Mouse (Mus musculus): ENCODE data around the gene Nol12. TPM values are rescaled to one million over a fixed set of nuclear protein-coding genes. Genes with fewer than 3 reads are reported as not detected.

Nol12 gene
- polyA plus RNA-seq, 2 experiments from 2014 or later: 44.5 to 46.9 TPM

DNA sequence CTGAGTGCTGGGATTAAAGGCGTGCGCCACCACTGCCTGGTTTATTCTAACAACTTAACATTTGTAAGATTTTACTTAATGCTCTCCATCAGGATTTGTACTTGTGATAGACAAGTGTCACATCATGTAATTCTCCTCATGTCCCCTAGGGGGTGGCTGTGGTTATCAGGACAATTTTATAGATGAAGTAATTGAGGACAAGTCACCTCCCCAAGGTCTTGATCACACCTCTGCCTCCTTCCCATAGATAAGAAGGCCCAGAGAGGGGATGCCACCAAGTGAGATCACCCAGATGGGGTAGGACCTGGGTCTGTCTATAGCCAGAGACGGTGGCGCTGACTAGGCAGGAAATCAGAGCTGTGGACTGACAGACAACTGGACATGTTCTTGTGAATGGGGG is 21.6 kb downstream of the Nol12 start:
- ATAC-seq: no peak

DNA sequence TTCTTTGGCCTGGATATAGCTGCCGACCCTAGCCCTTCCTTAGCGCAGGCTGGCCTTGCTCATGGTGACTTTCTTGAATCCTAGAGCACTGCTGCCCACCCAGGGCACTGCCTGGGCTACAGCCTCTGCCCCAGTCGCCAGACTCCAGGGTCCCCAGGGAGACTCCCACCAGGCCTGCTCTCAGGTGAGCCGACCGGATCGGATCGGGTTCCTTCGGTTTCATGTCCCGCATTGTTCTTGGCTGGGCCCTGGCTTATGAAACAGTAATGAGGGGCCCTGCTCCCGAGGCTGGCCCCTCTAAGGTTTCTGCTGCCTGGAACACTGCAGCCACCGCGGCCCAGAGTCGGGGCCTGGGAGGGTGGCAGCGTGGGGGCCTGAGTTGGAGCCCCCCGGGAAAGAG is 22.3 kb downstream of the Nol12 start:
- no peak for ATAC-seq

GRCm38 (mm10) chr15:78959537-78959936 is 24.8 kb downstream of the Nol12 start:
- ATAC-seq: no peak

DNA sequence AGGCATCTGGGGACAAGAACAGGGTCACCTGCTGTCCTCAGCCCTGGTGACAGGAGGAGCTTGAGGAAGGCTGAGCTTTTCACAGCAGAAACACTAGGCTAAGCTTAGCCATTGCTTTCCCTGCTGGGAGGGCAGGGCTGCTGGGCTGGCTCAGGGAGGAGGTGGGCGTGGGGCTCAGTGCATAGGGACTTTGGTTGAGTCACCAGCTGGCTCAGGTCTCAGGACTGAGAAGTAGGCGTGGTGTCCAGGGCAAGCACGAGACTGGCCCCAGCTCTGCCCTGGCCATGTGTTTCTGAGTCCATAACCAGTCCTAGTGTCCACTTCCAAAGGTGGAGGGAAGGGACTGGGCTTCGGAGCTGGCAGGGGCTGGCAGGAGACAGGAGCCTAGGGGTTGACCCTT is 25.4 kb downstream of the Nol12 start:
- ATAC-seq: no peak

- ATAC-seq: no peak
Observed at GRCm38 (mm10) chr15:78962885-78963284, 28.2 kb downstream of the Nol12 start.

DNA sequence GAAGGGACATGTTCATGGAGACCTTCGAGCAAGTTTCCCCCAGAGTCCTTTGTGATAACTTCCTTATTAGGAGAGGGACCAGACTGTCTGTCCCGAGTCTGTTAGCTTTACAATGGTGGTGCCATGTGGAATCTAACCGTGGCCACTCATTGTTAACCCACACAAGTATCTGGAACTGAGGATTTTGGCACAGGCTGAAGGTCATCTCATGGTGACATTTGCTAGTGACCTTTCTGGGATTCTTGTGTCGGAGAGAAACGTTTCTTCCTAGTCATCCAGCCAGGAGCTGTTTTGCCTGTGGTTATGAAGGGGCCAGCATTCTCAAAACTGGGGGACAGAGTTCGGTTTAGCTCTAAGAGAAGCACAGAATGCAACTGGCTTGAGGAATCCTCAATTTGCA is 36.9 kb downstream of the Nol12 start:
- ATAC-seq: no peak

- no peak for ATAC-seq
Observed at GRCm38 (mm10) chr15:78973950-78974349, 39.2 kb downstream of the Nol12 start.

GRCm38 (mm10) chr15:78977676-78978159 is 43.0 kb downstream of the Nol12 start:
- no peak for ATAC-seq

DNA sequence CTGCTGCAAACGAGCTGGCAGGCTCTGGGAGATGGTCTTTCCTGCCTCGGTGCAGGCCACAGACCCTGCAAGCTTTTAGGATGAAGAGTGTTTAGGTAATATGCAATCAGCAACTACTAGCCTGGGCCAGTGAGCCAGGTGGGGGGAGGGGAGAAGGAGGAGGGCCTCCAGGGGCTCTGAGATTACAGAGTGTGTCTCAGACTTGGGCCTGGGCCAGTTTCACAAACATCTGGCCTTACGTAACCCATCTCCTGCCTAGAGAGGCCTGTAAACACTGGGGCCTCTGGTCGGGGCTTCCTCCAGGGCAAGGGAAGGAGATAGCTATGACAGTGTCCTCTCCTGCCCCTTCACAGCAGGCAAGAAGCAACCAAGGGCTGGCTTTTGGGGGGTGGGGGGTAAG is 44.1 kb downstream of the Nol12 start:
- no peak for ATAC-seq

DNA sequence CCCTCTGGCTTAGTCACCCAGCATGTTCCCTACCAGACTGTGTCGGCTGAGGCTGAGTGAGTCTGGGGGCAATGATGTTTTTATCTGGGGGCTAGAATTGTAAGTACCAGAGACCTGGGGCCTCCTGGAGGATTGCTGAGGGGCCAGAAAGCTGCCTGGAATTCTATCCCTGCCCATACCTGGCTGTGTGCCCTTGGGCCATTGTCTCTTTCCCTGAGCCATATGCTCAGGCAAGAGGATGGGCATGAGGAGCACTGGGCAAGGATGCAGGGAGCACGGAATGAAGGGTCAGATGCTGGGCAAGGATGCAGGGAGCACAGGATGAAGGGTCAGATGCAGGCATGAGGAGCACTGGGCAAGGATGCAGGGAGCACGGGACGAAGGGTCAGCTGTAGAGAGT is 45.4 kb downstream of the Nol12 start:
- no peak for ATAC-seq

DNA sequence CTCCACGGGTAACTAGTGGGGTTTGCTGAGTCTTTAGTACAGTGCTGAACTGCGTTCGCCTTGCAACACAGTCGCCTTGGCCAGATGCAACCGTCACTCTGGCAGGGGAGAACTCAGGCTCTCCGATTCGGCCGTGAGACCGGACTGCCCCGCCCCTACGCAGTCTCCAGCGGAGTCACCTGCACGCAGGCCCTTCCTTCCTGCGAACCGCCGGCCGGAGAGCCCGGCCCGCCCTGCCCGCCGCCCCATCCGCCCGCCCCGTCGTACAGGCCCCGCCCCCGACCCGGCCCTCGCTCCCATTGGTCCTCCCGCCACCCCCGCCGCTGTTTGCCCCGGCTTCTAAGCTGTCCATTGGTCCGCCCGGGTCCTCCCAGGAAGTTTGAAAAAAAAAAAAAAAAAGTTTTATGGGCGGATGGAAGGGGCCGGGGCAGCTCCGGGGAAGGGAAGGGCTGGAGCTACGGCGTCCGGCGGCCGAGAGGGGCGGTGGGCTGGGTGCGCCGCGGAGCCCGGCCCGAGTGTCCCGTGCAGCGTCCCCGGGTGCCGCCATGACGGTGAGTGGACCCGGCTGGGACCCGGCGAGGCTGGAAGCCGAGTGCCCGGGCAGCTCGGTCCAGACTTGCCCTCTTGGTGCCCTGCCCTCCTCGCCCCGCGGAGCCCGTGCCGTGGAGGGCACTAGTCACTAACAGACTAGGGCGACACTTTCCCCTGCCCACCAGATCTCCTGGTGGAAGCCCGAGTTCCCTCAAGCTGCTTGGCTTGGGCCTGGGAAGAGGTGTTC is 48.1 kb downstream of the Nol12 start:
- ATAC-seq: peak; percentile 76

DNA sequence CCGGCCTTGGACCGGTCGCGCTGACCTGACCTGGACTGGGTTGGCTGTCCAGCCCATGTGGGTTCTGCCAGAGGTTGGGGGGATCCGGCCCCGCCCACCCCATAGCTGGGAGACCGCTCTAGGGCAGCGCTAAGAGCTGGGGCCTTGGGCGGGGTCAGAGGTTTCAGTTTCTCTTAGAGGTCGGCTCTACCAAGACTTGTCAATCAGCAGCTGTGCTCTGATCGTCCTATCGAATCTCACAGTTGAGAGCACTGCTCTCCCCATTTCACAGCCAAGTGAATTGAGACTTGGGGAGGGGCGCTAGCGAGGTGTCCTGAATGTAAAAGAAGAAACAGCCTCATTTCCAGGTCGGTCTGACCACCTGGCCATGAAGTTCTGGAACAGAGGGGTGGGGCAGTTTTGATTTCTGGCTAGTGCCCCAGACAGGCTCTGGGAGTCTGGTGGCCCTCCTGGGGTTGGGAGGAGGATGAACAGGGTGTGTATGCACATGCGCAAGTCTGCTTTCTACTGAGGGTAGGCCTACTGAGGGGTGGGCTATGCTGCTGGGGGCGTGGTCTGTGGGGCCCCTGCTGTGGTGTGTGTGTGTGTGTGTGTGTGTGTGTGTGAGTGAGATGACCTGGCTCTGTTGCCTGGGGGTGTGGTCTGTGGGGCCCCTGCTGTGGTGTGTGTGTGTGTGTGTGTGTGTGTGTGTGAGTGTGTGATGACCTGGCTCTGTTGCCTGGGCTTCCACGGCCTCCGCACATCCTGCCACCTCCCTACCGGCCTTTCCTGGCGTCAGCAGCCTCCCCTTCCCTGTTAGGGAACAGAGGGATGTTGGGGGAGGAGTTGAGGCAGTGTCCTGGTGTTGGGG is 48.9 kb downstream of the Nol12 start:
- ATAC-seq: peak; percentile 78

GRCm38 (mm10) chr15:78984286-78984778 is 49.6 kb downstream of the Nol12 start:
- no peak for ATAC-seq

DNA sequence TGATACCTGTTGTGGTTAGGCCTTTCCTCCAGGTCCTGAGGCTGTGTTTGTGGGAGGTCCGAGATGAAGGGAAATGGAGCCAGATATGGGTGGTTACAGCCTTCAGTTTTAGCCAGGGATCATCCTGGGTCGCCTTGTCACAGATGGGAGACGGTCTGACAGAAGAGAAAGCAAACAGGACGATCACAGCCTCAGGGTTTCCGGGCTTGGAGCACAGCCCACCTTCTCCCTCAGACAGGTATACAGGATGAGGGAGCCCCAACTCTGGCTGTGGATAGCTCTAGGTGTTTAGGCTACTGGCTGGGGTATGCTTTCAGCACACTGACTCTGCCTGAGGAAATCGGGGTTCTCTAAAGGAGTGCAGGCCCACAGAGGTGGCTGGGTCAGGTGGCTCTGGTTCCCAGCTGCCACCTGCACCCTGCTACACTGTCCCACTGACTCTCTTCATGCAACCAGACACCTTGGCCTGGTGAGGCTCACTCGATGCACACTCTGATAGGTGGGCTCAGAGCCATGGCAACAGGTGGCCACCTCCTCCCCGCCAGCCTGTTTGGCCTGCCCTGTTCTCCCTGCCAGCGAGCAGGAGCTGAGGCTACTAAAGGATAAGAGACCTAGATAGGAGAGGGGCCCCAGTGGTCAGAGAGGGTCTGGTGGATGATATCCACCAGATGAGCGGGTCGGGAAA is 51.9 kb downstream of the Nol12 start:
- ATAC-seq: no peak

DNA sequence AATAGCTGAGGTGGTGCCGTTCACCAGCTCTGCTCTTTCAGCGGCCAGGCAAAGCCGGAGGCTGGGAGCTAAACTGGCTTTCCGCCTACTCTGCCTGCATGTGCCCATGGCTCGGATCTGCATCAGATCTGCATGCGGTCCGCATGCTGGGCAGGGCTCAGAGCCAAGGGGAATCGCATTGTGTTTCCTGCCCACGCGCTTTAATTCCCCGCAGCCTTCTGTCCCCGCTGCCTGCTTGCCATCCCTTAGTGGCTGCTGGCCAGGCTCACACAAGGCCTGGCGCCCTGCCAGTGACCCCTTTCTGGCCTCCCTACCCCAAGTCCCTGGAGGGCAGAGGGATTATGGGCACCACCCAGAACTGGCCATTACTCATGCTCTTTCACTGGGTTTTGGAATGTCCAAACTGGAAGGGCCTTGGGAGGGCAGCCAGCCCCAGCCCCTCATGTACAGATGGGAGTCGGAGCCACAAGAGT is 53.8 kb downstream of the Nol12 start:
- ATAC-seq: no peak

DNA sequence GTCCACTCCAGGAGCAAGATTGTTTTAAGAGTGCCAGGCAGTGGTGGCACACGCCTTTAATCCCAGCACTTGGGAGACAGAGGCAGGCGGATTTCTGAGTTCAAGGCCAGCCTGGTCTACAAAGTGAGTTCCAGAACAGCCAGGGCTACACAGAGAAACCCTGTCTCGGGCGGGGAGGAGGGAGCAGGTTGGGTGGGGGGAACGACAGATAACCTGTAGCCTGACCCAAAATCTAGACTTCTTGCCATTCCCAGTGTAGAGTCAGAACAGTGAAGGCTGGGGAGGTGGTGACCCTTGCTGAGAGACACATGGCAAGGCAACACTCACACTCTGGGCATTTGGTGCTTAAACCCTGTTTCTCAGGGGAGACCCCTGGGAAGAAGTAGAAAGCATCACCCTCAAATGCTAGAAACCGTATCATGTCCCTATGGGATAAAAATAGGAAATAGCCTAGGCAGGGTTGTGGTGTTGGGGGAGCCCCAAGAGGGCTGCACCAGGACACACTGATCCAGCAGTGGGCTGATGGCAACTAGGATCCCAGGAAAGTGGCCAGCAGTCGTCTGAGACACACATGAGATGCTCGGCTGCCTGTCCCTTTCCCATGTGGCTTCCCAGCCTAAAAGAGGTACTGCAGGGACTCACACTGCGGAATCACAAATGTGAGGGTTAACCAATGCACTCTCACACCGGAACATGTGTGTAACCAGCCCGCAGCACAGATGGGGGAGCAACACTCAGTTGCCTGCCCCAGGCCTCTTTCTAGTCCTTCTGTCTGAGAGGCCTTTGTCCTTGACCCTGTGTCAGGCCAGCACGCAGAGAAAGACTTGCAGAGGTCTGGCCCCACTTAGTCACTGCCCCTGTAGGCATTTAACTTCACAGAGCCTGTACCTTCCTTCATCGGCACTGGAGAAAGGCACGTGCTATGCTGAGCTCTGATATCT is 54.7 kb downstream of the Nol12 start:
- no peak for ATAC-seq

GRCm38 (mm10) chr15:78990093-78990463 is 55.3 kb downstream of the Nol12 start:
- no peak for ATAC-seq

GRCm38 (mm10) chr15:78990970-78991525 is 56.3 kb downstream of the Nol12 start:
- ATAC-seq: no peak

GRCm38 (mm10) chr15:78992235-78992634 is 57.5 kb downstream of the Nol12 start:
- ATAC-seq: no peak

DNA sequence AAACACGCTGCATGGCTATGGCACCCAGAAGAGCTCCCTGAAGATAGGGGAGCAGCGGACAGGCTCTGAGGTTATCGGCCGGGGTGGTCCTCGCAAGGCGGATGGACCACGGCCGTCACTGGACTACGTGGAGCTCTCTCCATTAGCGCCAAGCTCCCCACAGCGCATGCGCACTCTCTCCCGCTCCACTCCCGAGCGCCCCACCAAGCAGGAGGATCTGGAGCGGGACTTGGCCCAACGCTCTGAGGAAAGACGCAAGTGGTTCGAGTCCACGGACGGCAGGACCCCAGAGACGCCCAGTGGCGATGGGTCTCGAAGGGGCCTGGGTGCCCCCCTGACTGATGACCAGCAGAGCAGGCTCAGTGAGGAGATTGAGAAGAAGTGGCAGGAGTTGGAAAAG is 58.2 kb downstream of the Nol12 start:
- no peak for ATAC-seq
